Mouse (Mus musculus) left cerebral cortex, adult 9 months (tissue): ENCODE measurements around the gene Tada2a.

Source experiments
- DNase-seq, 2 experiments: peaks; one replicate each; pipeline ENCODE4 v3.0.0; 2022; ENCODE audit warnings: low spot score in 2 of 2

Gene Tada2a

DNA sequence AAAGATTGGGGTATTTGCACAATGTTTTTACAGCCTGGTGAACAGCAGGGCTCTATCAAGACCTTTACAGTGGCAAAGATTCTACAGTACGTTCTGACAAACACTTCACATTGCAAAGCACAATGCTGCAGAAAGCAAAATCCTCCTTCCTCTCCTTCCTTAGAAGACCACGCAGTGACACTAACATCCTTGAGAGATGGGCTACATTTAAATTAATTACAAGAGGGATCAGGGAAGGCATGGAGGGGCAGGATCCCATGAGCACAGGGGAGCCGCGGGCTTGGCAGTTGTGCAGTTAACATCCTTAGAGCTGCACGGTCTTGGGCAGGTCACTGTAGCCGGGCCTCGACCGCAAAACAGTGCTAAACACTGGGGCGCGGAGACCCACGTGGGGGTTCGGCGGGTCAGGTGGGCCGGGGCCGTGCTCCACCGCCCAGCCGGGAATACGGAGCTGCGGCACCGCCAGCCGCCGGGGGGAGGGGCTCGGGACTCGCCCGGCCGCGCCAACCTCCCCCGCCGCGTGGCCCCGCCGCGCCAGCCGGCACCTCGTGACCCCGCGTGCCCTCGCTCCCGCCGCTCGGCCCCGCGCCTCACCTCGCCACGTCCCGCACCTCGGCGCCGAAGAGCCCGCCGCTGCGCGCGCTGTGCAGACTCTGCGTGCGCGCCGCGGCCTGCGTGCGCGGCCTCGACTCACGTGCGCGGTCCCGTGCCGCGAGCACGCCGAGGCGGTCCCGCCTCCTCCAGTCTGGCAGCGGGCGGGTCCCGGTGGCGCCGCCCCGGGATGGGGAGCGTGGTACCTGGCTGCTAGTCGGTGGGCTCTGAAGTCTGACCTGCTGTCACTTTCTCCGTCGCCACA lies at the start of gene Tada2a, which contains the start of gene Acaca:
Gene Tada2a, minus strand, starts transcription at position 658 of the 856 bp plus-strand sequence.
Gene Acaca, plus strand, starts transcription at position 730 of the 856 bp plus-strand sequence.
- peak in 1 of 2 experiments; percentile 59 for DNase-seq

DNA sequence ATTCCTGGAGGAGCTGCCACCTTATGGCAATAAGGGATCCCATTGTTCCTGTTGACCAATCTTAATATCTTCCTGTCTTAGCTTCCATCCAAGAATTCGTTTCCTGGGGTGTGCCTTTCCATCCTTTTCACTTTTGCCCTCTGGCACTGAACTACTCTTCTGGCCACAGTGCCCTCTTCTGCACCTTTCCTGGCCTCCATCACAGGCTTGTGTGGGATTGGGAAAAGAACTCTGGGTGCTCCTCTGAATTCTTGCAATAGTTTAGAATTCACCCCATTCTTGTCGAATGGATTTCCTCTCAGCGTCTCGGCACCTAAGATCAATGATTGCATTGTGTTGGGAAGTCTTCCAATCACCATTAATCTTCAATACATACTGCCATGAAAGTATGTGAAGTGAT lies 49.2 kb upstream of the Tada2a start:
- DNase-seq: no peak

- DNase-seq: no peak
These were observed 43.4 kb upstream of the Tada2a start for GRCm38 (mm10) chr11:84172539-84173435.

DNA sequence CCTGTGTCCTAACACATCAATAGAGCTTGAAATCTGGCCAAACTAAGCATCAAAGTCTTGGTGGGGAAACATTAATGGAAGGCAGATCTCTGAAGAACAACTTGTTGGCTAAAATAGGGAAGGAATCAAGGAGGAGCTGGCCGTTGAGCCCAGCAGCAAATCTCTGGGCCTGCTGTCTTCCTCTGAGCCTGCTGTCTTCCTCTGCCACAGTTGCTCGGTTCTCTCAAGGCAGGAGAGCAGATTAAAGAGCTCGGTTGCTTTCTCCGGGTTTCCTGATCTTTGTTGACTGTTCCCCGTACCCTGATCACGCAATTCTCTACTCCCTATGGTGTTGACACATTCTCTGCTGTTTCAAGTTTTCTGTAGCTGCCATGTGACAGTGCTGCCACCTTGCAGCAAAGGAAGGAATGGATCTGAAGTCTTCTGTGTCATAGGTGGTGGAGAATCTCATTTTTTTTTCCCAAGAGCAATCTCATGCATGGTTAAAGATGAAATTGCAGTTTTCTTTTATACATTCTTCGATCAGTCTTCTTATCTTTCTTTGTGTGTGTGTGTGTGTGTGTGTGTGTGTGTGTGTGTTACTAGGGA lies 39.4 kb upstream of the Tada2a start:
- DNase-seq: peak in 1 of 2 experiments; percentile 62

GRCm38 (mm10) chr11:84167046-84167526 lies 37.7 kb upstream of the Tada2a start, which contains the start of gene Gm11437:
Gm11437 (minus strand) TSS chr11:84167476.
- no peak for DNase-seq

DNA sequence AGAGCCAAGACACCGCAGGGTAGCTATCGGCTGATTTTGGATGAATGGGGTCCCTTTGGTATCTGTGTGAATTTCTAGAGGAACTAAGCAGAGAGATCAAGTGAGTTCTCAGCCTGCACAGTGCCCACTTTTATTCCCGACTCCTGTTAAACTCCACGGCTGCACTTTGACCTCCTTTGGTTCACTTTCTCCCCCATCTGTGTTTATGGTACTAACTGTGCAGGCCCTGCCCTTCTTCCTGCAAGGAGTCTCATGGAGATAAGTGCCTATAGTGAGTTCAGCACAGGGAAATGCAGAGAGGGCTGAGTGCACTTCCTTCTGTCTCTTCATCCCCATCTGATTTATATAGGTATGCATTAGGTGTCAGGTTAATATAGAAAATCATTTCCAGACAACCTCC lies 35.2 kb upstream of the Tada2a start:
- no peak for DNase-seq

GRCm38 (mm10) chr11:84164123-84164522 lies 34.7 kb upstream of the Tada2a start:
- no peak for DNase-seq

GRCm38 (mm10) chr11:84156535-84157262 lies 27.3 kb upstream of the Tada2a start:
- no peak for DNase-seq

DNA sequence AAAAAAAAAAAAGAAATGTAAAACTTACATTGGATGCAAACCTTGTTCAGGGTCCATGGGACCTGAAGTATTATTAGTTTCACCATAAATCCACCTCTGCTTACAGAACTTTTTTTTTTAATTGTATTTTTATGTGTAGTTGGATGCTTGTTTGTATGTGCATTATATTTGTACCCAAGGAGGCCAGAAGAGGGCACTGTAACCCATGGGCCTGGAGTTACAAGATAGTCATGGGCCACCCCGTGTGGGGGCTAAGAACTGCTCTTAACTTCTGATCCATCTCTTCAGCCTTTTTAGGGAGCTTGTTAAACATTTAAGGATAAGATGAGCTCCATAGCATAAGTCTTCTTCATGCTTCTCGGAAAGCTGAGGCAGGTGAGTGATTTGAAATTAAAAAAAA lies 21.5 kb upstream of the Tada2a start:
- no peak for DNase-seq

- DNase-seq: no peak
These were observed 16.7 kb upstream of the Tada2a start for GRCm38 (mm10) chr11:84146081-84146480.

- DNase-seq: no peak
These were observed 15.9 kb upstream of the Tada2a start for GRCm38 (mm10) chr11:84145201-84145798.

DNA sequence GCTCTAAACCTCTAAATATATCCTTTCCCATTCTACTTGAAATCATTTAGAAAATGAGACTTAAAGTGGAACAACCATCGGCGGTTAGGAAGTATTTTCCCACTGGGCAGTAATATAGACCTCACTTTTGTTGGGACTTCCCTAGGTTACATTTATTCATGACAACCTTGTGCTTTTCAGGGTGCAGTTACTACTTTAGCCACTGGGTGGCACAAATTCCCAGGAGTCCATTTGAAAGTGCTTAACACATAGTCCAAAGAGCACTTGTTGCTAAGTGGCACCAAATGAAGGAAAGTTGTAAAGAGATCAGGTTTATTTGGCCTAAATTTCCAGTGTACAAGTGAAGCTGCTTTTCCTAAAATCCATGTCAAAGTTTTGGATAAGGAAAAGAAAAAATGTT lies 12.4 kb upstream of the Tada2a start:
- peak in 1 of 2 experiments; percentile 42 for DNase-seq

DNA sequence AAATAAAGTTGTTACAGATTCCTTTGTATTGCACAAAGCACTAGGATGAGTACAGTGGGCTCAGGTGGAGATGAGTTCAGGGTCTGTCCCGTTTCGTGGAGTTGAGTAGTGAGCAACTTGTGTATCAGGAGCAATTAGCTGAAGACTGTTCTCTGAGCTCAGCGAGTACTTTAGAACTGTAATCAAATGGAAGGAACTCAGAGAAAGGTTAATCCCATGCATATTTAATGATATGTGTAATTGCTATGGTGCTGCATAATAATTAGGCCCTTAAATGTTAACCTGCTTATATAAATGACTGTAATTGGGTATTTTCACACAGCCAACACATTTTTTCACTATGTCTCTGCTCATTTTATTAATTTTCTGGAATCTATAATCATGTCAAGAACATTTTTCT lies 7.1 kb upstream of the Tada2a start:
- no peak for DNase-seq

- DNase-seq: no peak
These were observed 5.0 kb upstream of the Tada2a start for GRCm38 (mm10) chr11:84134331-84134860.

GRCm38 (mm10) chr11:84129799-84130185 lies 392 bp upstream of the Tada2a start:
- DNase-seq: no peak

GRCm38 (mm10) chr11:84127977-84128376 lies 1.4 kb downstream of the Tada2a start:
- no peak for DNase-seq

DNA sequence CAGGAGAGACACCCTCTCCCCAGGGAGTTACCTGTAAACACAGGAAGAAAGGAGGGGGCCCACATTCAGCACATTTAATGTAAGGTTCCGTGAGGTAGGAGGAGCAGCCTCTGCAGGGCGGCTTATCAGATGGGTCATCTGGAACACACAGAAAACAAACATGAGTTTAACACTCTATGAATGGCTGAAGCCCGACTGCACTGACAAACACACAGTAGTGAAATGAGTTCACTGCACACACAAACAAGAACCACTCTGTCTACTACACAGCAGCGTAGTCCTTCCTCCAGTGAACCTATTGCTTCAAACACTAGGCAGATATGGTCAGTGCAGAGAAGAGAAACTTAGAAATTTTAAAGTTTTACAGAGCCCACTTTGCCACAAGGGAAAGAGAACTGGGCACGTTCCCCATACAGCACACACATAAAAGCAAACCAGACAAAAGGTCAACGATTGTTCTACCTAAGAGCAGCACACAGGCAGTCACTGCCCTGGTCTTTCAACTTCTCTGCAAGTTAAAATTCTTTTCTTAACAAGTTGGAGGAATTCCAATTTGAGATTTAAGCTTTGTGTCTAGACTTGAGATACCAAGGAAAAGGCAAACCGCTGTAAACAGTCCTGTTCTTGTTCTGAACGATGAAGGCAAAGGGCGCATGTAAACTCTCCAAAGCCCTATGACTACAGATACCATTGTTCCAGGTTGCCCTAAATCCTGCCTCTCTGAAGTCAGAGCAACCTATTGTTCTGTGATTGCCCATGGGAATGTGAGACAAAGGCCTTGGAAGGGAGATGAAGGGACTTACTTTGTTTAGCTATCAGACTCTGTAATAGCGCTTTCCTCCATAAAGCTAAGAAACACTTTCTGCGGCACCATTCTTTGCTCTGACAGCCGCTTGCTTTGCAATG lies 8.1 kb downstream of the Tada2a start:
- no peak for DNase-seq

DNA sequence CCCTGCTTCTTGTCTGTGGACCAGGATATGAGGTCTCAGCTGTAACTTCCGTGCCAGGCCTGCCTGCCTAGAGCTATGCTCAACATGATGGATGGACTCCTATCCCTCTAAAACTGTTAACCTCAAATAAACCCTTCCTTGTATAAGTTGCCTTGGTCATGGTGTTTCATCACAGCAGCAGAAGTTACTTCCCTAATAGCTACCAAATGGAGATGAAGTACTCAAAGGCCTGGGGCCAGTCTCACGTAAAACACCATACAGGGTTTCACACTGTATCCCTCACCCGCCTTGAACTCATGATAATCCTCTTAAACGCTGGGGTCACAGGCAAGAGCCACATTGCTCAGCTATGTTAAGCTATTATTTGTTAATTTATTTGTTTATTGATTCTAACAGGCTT lies 12.0 kb downstream of the Tada2a start:
- no peak for DNase-seq

DNA sequence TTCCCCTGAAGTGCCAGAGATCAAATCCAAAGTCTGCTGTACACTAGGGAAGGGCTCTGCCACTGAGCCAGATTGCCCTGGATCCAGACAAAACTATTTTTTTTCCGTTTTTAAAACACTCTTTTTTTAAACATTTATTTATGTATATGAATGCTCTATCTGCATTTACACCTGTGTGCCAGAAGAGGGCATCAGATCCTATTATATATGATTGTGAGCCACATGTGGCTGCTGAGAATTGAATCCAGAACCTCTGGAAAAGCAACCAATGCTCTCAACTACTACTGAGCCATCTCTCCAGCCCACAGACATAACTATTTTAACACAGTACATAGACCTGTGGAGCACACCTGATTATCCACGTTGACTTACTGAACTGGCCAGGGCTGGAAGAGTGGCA lies 13.2 kb downstream of the Tada2a start:
- no peak for DNase-seq
